In the genomic region with DNA sequence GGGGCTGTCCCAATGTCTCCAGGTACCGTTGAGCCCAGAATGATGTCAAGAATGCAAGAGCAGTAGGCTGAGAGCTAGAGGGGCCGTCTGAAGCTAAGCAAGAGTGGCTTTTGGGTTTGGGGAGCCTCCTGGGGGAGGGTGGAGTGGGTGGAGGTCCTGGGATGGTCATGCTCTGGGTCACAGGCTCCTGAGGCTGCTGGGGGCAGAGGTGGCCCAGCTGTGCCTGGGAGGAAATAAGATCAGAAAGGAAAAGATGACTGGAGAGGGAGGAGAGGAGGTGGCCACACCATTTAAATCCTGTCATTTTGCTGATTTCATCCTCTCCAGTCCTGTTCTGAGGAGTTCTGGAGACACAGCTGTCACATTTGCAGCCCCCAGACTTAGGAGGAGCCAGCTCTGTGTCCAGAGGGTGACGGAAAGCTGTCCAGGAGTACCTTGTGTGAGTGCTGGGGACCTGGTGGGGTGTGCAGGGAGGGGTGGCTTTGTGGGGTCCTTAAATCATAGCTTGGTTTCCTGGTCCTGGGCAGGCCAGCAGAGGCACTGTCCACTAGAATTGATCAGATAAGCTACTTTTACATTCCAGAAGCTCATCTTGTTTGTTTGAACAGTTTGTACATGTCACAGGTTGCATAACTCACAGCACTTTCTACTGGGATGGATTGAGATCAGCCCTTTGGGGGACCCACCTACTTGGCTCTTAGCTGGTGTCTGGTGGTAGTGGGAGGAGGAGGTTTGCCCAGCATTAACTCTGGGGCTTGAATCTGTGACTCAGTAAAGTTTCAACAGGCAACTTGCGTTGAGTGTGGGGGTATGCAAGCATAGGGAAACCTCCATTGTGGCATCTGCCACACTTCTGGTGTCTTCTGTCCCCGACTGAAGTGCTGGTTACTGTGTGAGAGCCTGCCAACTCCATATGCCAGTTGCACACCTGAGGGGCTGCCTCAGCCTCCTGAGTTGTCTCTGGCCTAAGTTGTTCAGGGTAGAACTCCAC, we compare ENCODE assay signal across 28 mouse cellular contexts. TPM values are rescaled to one million over a fixed set of nuclear protein-coding genes. Genes with fewer than 3 reads are reported as not detected.
A peak's percentile ranks its signal among the peaks of the same experiment; 100 is the strongest.
DNase-seq lines count a peak whose midpoint lies in the region; ATAC-seq lines count a peak whose summit lies in the region.
"Had no signal": no experiment of that assay in that cellular context is flagged by ENCODE, and none has a peak within 500 bp of the region (broad histone marks: within the 10 kb centered on the region; RNA-seq: fewer than 3 reads in every experiment).

No protein-coding gene starts in this region.

- H3K4me2 ChIP-seq in heart, embryonic 11.5 days: no peak overlapping the region
- H3K4me2 ChIP-seq: forebrain, embryonic 13.5 days; heart, embryonic 13.5 days; hindbrain, embryonic 14.5 days had no signal

- no peak overlapping the region for H3K9ac ChIP-seq in heart, embryonic 11.5 days (ENCODE audit: low read depth, low read length)
- H3K9ac ChIP-seq: forebrain, embryonic 13.5 days; heart, embryonic 13.5 days; hindbrain, embryonic 14.5 days had no signal

- H3K36me3 ChIP-seq in heart, embryonic 11.5 days (ENCODE audit: control insufficient read depth, insufficient read depth, low read length): no peaks in the 10 kb centered on the region
- H3K36me3 ChIP-seq: heart, embryonic 13.5 days had no signal

- no peak for ATAC-seq in heart, embryonic 11.5 days (replicated peaks; ENCODE audit: insufficient number of reproducible peaks, low FRiP score, low TSS enrichment)
- ATAC-seq: forebrain, embryonic 13.5 days; Patski had no signal

- peaks cover under 1% of the 10 kb centered on the region; the same call in 1 of the 2 replicates for H3K4me1 ChIP-seq in heart, embryonic 11.5 days (ENCODE audit: control insufficient read depth, insufficient read depth, low read length)
- H3K4me1 ChIP-seq: forebrain, embryonic 13.5 days had no signal

- no peak overlapping the region for H3K4me3 ChIP-seq in heart, embryonic 11.5 days (ENCODE audit: low read depth, low read length)
- H3K4me3 ChIP-seq: forebrain, embryonic 13.5 days; heart, embryonic 13.5 days; left cerebral cortex, adult 2 months had no signal

- H3K9me3 ChIP-seq in heart, embryonic 11.5 days (replicated peaks; ENCODE audit: control insufficient read depth, low read length): no peaks in the 10 kb centered on the region
- H3K9me3 ChIP-seq: forebrain, embryonic 13.5 days; heart, embryonic 13.5 days had no signal

- no peak overlapping the region for H3K27ac ChIP-seq in heart, embryonic 11.5 days (ENCODE audit: low read depth, low read length)
- H3K27ac ChIP-seq: forebrain, embryonic 13.5 days; heart, embryonic 13.5 days; hindbrain, embryonic 14.5 days; left cerebral cortex, adult 2 months had no signal

- peak; percentile 5 for DNase-seq in adrenal gland, adult 2 months
- DNase-seq in adrenal gland, postnatal 10 days: no peak
- peak; percentile 4 for DNase-seq in heart, postnatal 4 days
- DNase-seq in right cerebral cortex, postnatal 4 days: peak; percentile 1
- no peak for DNase-seq in right cerebral cortex, adult 18-20 months
- DNase-seq in fat pad, adult 2 months (ENCODE audit: extremely low read depth, low read depth, low spot score): peak; percentile 89
- DNase-seq in retina, postnatal 1 day: no peak
- DNase-seq: cerebellum, adult 8-10 months; kidney, adult 8-10 months; kidney, postnatal 36 days; left cerebral cortex, postnatal 4 days; lung, postnatal 36 days; thymus, adult 18-20 months had no signal

- 62% methylated on average over 5 of the region's 5 CpGs for WGBS in heart, embryonic 11.5 days (ENCODE audit: insufficient replicate concordance)

- no peaks in the 10 kb centered on the region for H3K27me3 ChIP-seq in heart, embryonic 11.5 days (ENCODE audit: control insufficient read depth, insufficient read depth, low read length)
- H3K27me3 ChIP-seq: forebrain, embryonic 13.5 days; heart, embryonic 13.5 days had no signal

RNA-seq across cellular contexts. Expression of a gene that starts 3.9 kb away (rescaled TPM):
- total RNA-seq in adrenal gland, adult 2 months (2021): 1 to 10 TPM; 1.2 to 1.4 TPM
- 0.77 and 0.92 TPM in 2 replicates for polyA plus RNA-seq in adrenal gland, adult 2 months (2012; rRNA removed)
- 1 to 10 TPM; 3.0 to 3.4 TPM for total RNA-seq in adrenal gland, postnatal 10 days (2021)
- 1 to 10 TPM; 3.1 to 5.8 TPM for total RNA-seq in heart, postnatal 4 days (2021)
- polyA plus RNA-seq in heart, embryonic 11.5 days (2014; fragmentation: Nextera tagmentation; extraction: Ambion mirVana): 0.10 TPM in 1 of 2 replicates, not detected in the other
- polyA plus RNA-seq: Patski had no signal

RNA-seq across cellular contexts. Expression of a gene that starts 14.1 kb away (rescaled TPM):
- total RNA-seq in adrenal gland, adult 2 months (2021): under 1 TPM; 0.48 to 0.84 TPM
- polyA plus RNA-seq in adrenal gland, adult 2 months (2012; rRNA removed): 0.32 and 1.00 TPM in 2 replicates
- total RNA-seq in adrenal gland, postnatal 10 days (2021): 10 to 100 TPM; 16.2 to 27.8 TPM
- total RNA-seq in heart, postnatal 4 days (2021): not detected
- not detected in 2 replicates for polyA plus RNA-seq in heart, embryonic 11.5 days (2014; fragmentation: Nextera tagmentation; extraction: Ambion mirVana)
- total RNA-seq: ES-E14; gastrocnemius, postnatal 36 days; heart, postnatal 25 days; left cerebral cortex, adult 2 months; left cerebral cortex, postnatal 4 days; midbrain, postnatal 0 days; neutrophil, adult 5-6 weeks had no signal
- polyA plus RNA-seq: embryonic facial prominence, embryonic 11.5 days; forebrain, embryonic 13.5 days; frontal cortex, adult 2 months; heart, embryonic 13.5 days; hindbrain, embryonic 14.5 days; intestine, embryonic 14.5 days; midbrain, postnatal 0 days; Patski; small intestine, adult 2 months had no signal

RNA-seq across cellular contexts. Expression of a gene that starts 43.8 kb away (rescaled TPM):
- total RNA-seq in adrenal gland, adult 2 months (2021): 100 to 1,000 TPM in 1 of 2 experiments, 10 to 100 TPM in 1; 44.6 to 103 TPM
- 15.4 and 20.8 TPM in 2 replicates for polyA plus RNA-seq in adrenal gland, adult 2 months (2012; rRNA removed)
- 100 to 1,000 TPM; 111 to 113 TPM for total RNA-seq in adrenal gland, postnatal 10 days (2021)
- 100 to 1,000 TPM; 153 to 165 TPM for total RNA-seq in heart, postnatal 4 days (2021)
- polyA plus RNA-seq in heart, embryonic 11.5 days (2014; fragmentation: Nextera tagmentation; extraction: Ambion mirVana): 241 and 243 TPM in 2 replicates

RNA-seq across cellular contexts. Expression of a gene that starts 48.8 kb away (rescaled TPM):
- total RNA-seq in adrenal gland, adult 2 months (2021): 1 to 10 TPM in 1 of 2 experiments, under 1 TPM in 1; 0.78 to 1.6 TPM
- 0.87 and 1.5 TPM in 2 replicates for polyA plus RNA-seq in adrenal gland, adult 2 months (2012; rRNA removed)
- 1 to 10 TPM; 3.9 to 5.6 TPM for total RNA-seq in adrenal gland, postnatal 10 days (2021)
- under 1 TPM; 0.77 to 0.79 TPM for total RNA-seq in heart, postnatal 4 days (2021)
- 0.35 and 0.44 TPM in 2 replicates for polyA plus RNA-seq in heart, embryonic 11.5 days (2014; fragmentation: Nextera tagmentation; extraction: Ambion mirVana)
- total RNA-seq: neutrophil, adult 5-6 weeks had no signal

Comparison
In these comparisons a context has a peak if more than half of its experiments do, and no peak if none do; other contexts are left out.
1. DNase-seq: peak in adrenal gland, adult 2 months (single experiment), heart, postnatal 4 days (single experiment), right cerebral cortex, postnatal 4 days (single experiment) and fat pad, adult 2 months (single experiment); none in adrenal gland, postnatal 10 days (single experiment), right cerebral cortex, adult 18-20 months (single experiment) and retina, postnatal 1 day (single experiment).
2. RNA of a gene that starts 14.1 kb away (total RNA-seq): 16.2 to 27.8 TPM in adrenal gland, postnatal 10 days; 0.48 to 0.84 TPM in adrenal gland, adult 2 months and not detected in heart, postnatal 4 days; every median in the first group is over 4 times any median in the second.